Mouse (Mus musculus) layer of hippocampus, postnatal 25 days (tissue): ENCODE data around the gene Phox2a. TPM values are rescaled to one million over a fixed set of nuclear protein-coding genes. Genes with fewer than 3 reads are reported as not detected.

Experiments
- DNase-seq, 2 experiments: peaks; one replicate each; pipeline ENCODE4 v3.0.0; 2022; ENCODE audit warnings: mixed read lengths in 2 of 2, low spot score in 1 of 2; ENCODE audit errors: extremely low spot score in 1 of 2
- total RNA-seq, 2 experiments: library from RNA; stranded (reverse); gene quantifications; 2 replicates each; pipeline ENCODE4 v1.2.3; 2021

Phox2a gene
- total RNA-seq, 2 experiments from 2014 or later, result not detected

GRCm38 (mm10) chr7:101837154-101837605, 19.1 kb downstream of the Phox2a start:
- no peak for DNase-seq

- DNase-seq, result peak; percentile 29 to 56
Measured at GRCm38 (mm10) chr7:101837606-101838471, 19.7 kb downstream of the Phox2a start, which contains the start of gene Inppl1. Gene Inppl1 (minus strand): TSS chr7:101838229.

- DNase-seq, result no peak
Measured at GRCm38 (mm10) chr7:101844186-101844585, 26.1 kb downstream of the Phox2a start.

- no peak for DNase-seq
Measured at GRCm38 (mm10) chr7:101847934-101848333, 29.8 kb downstream of the Phox2a start.

- no peak for DNase-seq
Measured at GRCm38 (mm10) chr7:101851689-101852088, 33.6 kb downstream of the Phox2a start.

- no peak for DNase-seq
Measured at GRCm38 (mm10) chr7:101852846-101853245, 34.7 kb downstream of the Phox2a start.

GRCm38 (mm10) chr7:101853816-101854215, 35.7 kb downstream of the Phox2a start:
- DNase-seq, result no peak

GRCm38 (mm10) chr7:101857094-101857493, 39.0 kb downstream of the Phox2a start, which contains the start of gene Folr2:
Gene Folr2 (minus strand): TSS chr7:101857194.
- no peak for DNase-seq

GRCm38 (mm10) chr7:101858362-101858761, 40.2 kb downstream of the Phox2a start:
- no peak for DNase-seq

GRCm38 (mm10) chr7:101860978-101861377, 42.9 kb downstream of the Phox2a start:
- DNase-seq, result no peak

GRCm38 (mm10) chr7:101862291-101862690, 44.2 kb downstream of the Phox2a start:
- DNase-seq, result no peak

- no peak for DNase-seq
Measured at GRCm38 (mm10) chr7:101863415-101863814, 45.3 kb downstream of the Phox2a start, which contains the start of gene Anapc15. Gene Anapc15 (plus strand): TSS chr7:101863715.

- no peak for DNase-seq
Measured at GRCm38 (mm10) chr7:101866491-101867265, 48.6 kb downstream of the Phox2a start.

- no peak for DNase-seq
Measured at GRCm38 (mm10) chr7:101867482-101867881, 49.4 kb downstream of the Phox2a start.

- no peak for DNase-seq
Measured at GRCm38 (mm10) chr7:101868241-101869162, 50.4 kb downstream of the Phox2a start.

- no peak for DNase-seq
Measured at GRCm38 (mm10) chr7:101869163-101869500, 51.0 kb downstream of the Phox2a start.

GRCm38 (mm10) chr7:101870629-101871028, 52.5 kb downstream of the Phox2a start, which contains the start of gene Folr1:
Gene Folr1 (minus strand): TSS chr7:101870788.
- no peak for DNase-seq

- DNase-seq, result no peak
Measured at GRCm38 (mm10) chr7:101871296-101871695, 53.2 kb downstream of the Phox2a start.
